Mouse (Mus musculus) bone marrow, adult 2 months (tissue): Measurements from ENCODE around the gene Ldlr. TPM values are rescaled to one million over a fixed set of nuclear protein-coding genes. Genes with fewer than 3 reads are reported as not detected.
"Not testable (repeated sequence)": the region's sequence is repeated elsewhere in the genome, so short reads cannot be mapped to it uniquely, and the experiment has no call there.

Source experiments
- H3K27ac ChIP-seq: fragments of 200-500 bp; 2 replicates; pipeline ENCODE4 v1.5.1; 2012; ENCODE audit warnings: low read depth, mild to moderate bottlenecking, control low read depth, inconsistent platforms, low read length; ENCODE audit not compliant: control insufficient read depth, poor library complexity, insufficient read depth
- H3K4me1 ChIP-seq: fragments of 200-500 bp; 2 replicates; pipeline ENCODE4 v1.6.1; 2011; ENCODE audit warnings: low read length; ENCODE audit not compliant: control insufficient read depth, insufficient read depth
- H3K4me3 ChIP-seq: fragments of 200-500 bp; replicated peaks from 2 replicates; pipeline ENCODE3; 2011; ENCODE audit warnings: mild to moderate bottlenecking, low read depth, low read length, control low read depth; ENCODE audit not compliant: control insufficient read depth
- CTCF ChIP-seq: fragments of 200-500 bp; IDR thresholded peaks from 2 replicates; pipeline ENCODE4 v1.5.1; 2011; ENCODE audit warnings: low read length, control low read depth; ENCODE audit not compliant: control insufficient read depth, insufficient read depth
- POLR2A ChIP-seq: fragments of 200-500 bp; IDR thresholded peaks from 2 replicates; pipeline ENCODE4 v1.6.1; 2011; ENCODE audit warnings: low read depth, mild to moderate bottlenecking, control low read depth, low read length, borderline replicate concordance; ENCODE audit not compliant: control insufficient read depth
- WGBS: fragments of 180-500 bp; shearing (Covaris S2); methylation state at CpG from one replicate; pipeline ENCODE4 v1.1.7; 2018; 5-methylcytosine and 5-hydroxymethylcytosine counted together
- polyA plus RNA-seq: library from polyadenylated mRNA; stranded (reverse); fragments of >200 nt; gene quantifications from 2 replicates; pipeline ENCODE4 v1.2.4, GENCODE M21; 2011; ENCODE audit warnings: low replicate concordance; ENCODE audit not compliant: missing spikeins, insufficient read depth, insufficient read length

Gene Ldlr
- polyA plus RNA-seq, 1 experiment: 14.5 TPM

- Histone ChIP-seq H3K27ac (no peak overlapping the region), H3K4me3 (no peak overlapping the region), H3K4me1 (no peaks in the 10 kb centered on the region; the same call in 1 of the 2 replicates)
- TF ChIP-seq POLR2A (no peak), CTCF (no peak)
These were observed 29.2 kb upstream of the Ldlr start for GRCm38 (mm10) chr9:21694071-21694470.

GRCm38 (mm10) chr9:21695229-21695792, 28.0 kb upstream of the Ldlr start:
- no peak overlapping the region for H3K27ac ChIP-seq
- TF ChIP-seq CTCF (no peak), POLR2A (no peak)
- H3K4me1 ChIP-seq: no peaks in the 10 kb centered on the region; the same call in 1 of the 2 replicates
- 67% methylated on average over 5 of the region's 5 CpGs for WGBS
- H3K4me3 ChIP-seq: no peak overlapping the region

DNA sequence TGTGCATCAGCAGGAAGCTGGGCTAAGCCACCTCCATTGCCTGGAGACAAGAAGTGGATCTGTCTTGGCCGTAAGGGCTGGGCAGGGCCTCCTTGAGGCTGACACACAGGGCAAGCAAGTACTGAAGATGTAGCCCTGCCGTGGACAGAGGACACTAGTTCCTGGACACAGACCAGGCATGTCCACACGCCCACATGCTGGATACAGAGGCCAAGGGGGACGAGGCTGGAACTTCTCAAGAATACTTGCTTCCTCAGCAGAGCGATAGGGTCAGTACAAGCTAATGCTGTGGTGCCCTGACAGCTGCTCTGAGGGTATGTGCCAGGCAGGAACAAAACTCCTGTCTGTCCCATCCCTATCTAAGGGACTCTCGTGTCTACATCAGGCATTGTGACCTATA, 26.2 kb upstream of the Ldlr start:
- H3K27ac ChIP-seq: no peak overlapping the region; the same call in 1 of the 2 replicates
- 84% methylated on average over 6 of the region's 6 CpGs for WGBS
- no peaks in the 10 kb centered on the region; the same call in 1 of the 2 replicates for H3K4me1 ChIP-seq
- TF ChIP-seq POLR2A (no peak), CTCF (no peak)
- no peak overlapping the region for H3K4me3 ChIP-seq

DNA sequence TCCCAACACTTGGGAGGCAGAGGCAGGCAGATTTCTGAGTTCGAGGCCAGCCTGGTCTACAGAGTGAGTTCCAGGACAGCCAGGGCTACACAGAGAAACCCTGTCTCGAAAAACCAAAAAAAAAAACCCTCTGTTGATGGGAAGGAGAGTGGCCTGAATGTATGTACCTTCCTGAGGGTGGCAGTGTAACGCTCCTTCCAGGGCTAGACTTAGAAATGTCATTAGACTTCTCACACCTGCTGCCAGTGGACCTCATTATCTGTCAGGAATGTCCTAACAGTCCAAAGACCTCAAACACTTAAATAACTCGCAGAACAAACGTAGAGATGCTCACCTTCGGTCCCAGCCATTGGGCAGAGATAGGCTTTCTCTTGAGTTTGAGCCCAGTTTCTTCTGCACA, 24.0 kb upstream of the Ldlr start:
- 84% methylated on average over 6 of the region's 6 CpGs for WGBS
- H3K4me1 ChIP-seq, H3K4me3 ChIP-seq, H3K27ac ChIP-seq: not testable (repeated sequence)

GRCm38 (mm10) chr9:21701091-21701490, 22.2 kb upstream of the Ldlr start:
- TF ChIP-seq POLR2A (no peak), CTCF (no peak)
- Histone ChIP-seq H3K4me3 (no peak overlapping the region), H3K4me1 (no peaks in the 10 kb centered on the region), H3K27ac (no peak overlapping the region)
- WGBS: 89% methylated on average over 14 of the region's 14 CpGs

GRCm38 (mm10) chr9:21703494-21703893, 19.8 kb upstream of the Ldlr start:
- Histone ChIP-seq H3K4me3 (no peak overlapping the region), H3K4me1 (no peaks in the 10 kb centered on the region), H3K27ac (no peak overlapping the region)
- TF ChIP-seq CTCF: no peak
- TF ChIP-seq POLR2A: no peak
- 92% methylated on average over 7 of the region's 7 CpGs for WGBS

GRCm38 (mm10) chr9:21706085-21706484, 17.2 kb upstream of the Ldlr start:
- Histone ChIP-seq H3K4me1 (no peaks in the 10 kb centered on the region), H3K27ac (no peak overlapping the region), H3K4me3 (no peak overlapping the region)
- WGBS: 94% methylated on average over 4 of the region's 4 CpGs
- TF ChIP-seq POLR2A (no peak), CTCF (no peak)

GRCm38 (mm10) chr9:21706586-21707265, 16.6 kb upstream of the Ldlr start:
- TF ChIP-seq POLR2A (no peak), CTCF (no peak)
- Histone ChIP-seq H3K4me3 (no peak overlapping the region), H3K4me1 (no peaks in the 10 kb centered on the region), H3K27ac (no peak overlapping the region)
- 90% methylated on average over 8 of the region's 8 CpGs for WGBS

DNA sequence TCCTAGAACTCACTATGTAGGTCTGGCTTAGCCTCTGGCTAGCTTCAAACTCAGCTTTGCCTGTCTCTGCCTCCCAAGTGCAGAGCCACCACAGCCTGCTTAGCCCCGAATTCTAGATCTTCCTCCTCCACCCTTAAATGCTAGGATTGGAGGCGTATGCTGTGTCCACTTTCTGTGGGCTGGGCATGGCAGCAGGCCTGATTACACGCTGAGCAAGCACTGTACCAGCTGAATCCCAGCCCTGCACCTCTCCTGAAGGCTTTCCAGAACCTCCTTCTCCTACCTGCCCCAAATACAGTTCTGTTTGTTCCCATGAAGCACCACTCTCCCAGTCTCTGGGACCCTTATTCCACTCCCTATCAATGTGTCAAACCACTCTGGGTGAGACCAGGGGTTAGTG, 13.9 kb upstream of the Ldlr start:
- Histone ChIP-seq H3K4me3 (no peak overlapping the region), H3K27ac (no peak overlapping the region), H3K4me1 (no peaks in the 10 kb centered on the region)
- TF ChIP-seq POLR2A (no peak), CTCF (no peak)
- 77% methylated on average over 3 of the region's 3 CpGs for WGBS

DNA sequence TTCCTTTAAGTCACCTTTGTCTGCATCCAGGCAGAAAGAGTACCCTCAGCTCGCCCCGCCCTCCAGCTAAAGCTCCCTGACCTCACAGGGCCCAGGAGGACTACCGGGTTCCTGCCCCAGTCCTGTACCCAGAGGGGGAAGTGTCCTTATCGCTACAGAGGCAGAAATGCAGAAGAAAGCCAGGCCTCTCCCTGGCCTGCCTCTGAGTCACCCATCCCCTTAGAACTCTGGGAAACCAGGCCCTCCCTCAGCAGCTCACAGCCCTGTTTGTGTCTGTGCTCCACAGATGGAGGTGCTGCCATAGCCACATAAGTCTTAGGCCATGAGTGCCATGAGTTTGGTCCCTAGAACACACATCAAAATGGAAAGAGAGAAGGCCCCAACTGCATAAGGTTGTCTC, 8.0 kb upstream of the Ldlr start:
- Histone ChIP-seq H3K27ac (no peak overlapping the region), H3K4me3 (no peak overlapping the region), H3K4me1 (no peaks in the 10 kb centered on the region; the same call in 1 of the 2 replicates)
- 5% methylated on average over 4 of the region's 4 CpGs for WGBS
- TF ChIP-seq CTCF (no peak), POLR2A (no peak)
